Mouse (Mus musculus) cortical plate, adult 2 months (tissue): ENCODE results near the gene March8.

ENCODE experiments used
- CTCF ChIP-seq: fragments of 200-500 bp; IDR thresholded peaks from 2 replicates; pipeline ENCODE4 v1.5.1; 2011; ENCODE audit warnings: mild to moderate bottlenecking, control low read depth, low read length; ENCODE audit not compliant: insufficient read depth; ENCODE audit errors: extremely low read depth
- POLR2A ChIP-seq: fragments of 200-500 bp; IDR thresholded peaks from 2 replicates; pipeline ENCODE4 v1.6.1; 2011; ENCODE audit warnings: mild to moderate bottlenecking, low read length, control low read depth; ENCODE audit not compliant: insufficient read depth; ENCODE audit errors: extremely low read depth

DNA sequence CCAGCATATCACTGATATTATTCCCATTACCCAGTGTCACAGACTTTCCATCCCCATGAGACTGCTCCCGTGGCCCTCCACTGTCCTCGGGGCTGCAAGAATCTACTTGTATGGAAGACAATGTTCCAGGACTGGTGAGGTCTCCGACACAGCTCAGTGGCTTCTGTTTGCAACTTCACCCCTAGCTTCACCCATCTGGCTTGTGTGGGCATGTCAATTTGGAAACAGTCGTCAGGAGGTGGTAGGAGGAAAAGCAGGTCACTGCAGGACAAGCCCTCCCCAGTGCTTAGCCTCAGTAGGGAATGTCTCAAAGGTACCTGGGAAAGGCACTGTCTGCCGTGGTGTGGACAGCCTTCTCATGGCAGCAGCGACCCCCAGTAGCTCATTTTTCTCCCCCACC, 81.9 kb downstream of the March8 start:
- TF ChIP-seq POLR2A (no peak), CTCF (no peak)
